Mouse (Mus musculus) liver, embryonic 16.5 days (tissue): Measurements from ENCODE around the gene Syne4. TPM values are rescaled to one million over a fixed set of nuclear protein-coding genes. Genes with fewer than 3 reads are reported as not detected.

ENCODE experiments used
- ATAC-seq: fragments of 200-750 bp; cut with Nextera tagmentation; 2 replicates; pipeline ENCODE4 v1.8.0; 2017; ENCODE audit warnings: low read depth, mild to moderate bottlenecking, moderate number of reproducible peaks, moderate library complexity
- H3K27ac ChIP-seq: fragments of 300-500 bp; sonication (generic); 2 replicates; pipeline ENCODE4 v1.5.1; 2014; ENCODE audit warnings: mild to moderate bottlenecking, low read length
- H3K27me3 ChIP-seq: fragments of 300-500 bp; sonication (generic); 2 replicates; pipeline ENCODE4 v1.6.1; 2014; ENCODE audit warnings: low read depth, low read length, mixed read lengths; ENCODE audit not compliant: control insufficient read depth, insufficient read depth
- H3K36me3 ChIP-seq: fragments of 300-500 bp; sonication (generic); 2 replicates; pipeline ENCODE4 v1.6.1; 2014; ENCODE audit warnings: mild to moderate bottlenecking; ENCODE audit not compliant: control insufficient read depth, insufficient read depth
- H3K4me1 ChIP-seq: fragments of 300-500 bp; sonication (generic); 2 replicates; pipeline ENCODE4 v1.6.1; 2014; ENCODE audit warnings: low read depth, low read length, mixed read lengths; ENCODE audit not compliant: control insufficient read depth
- H3K4me2 ChIP-seq: fragments of 300-500 bp; sonication (generic); 2 replicates; pipeline ENCODE4 v1.6.1; 2014; ENCODE audit warnings: low read depth, low read length, mixed read lengths
- H3K4me3 ChIP-seq: fragments of 300-500 bp; sonication (generic); 2 replicates; pipeline ENCODE4 v1.5.1; 2014; ENCODE audit warnings: low read depth, mild to moderate bottlenecking, low read length
- H3K9ac ChIP-seq: fragments of 300-500 bp; sonication (generic); 2 replicates; pipeline ENCODE4 v1.6.1; 2014; ENCODE audit warnings: low read depth, low read length
- H3K9me3 ChIP-seq: fragments of 300-500 bp; sonication (generic); replicated peaks from 2 replicates; pipeline ENCODE4 v1.6.1; 2016; ENCODE audit warnings: low read length; ENCODE audit not compliant: control insufficient read depth
- WGBS: fragments of 180-500 bp; shearing (Covaris S2); extraction: QIAGEN DNeasy Blood & Tissue Kit; methylation state at CpG from one replicate; pipeline ENCODE4 v1.1.7; 2014; ENCODE audit not compliant: insufficient replicate concordance; 5-methylcytosine and 5-hydroxymethylcytosine counted together
- polyA plus RNA-seq: library from polyadenylated mRNA; unstranded; fragments of >200 nt; fragmentation: Nextera tagmentation; extraction: Ambion mirVana; gene quantifications from 2 replicates; pipeline ENCODE4 v1.2.1, GENCODE M21; 2015

Gene Syne4
- 17.0 and 22.4 TPM in 2 replicates for polyA plus RNA-seq

- Histone ChIP-seq H3K9me3 (no peaks in the 10 kb centered on the region), H3K4me3 (peak within 1 kb of the TSS; percentile 47), H3K4me1 (peaks cover under 1% of the 10 kb centered on the region), H3K27me3 (no peaks in the 10 kb centered on the region), H3K27ac (0 out of 2 replicates have a peak within 1 kb of the TSS, but pooled peaks have one; percentile 7), H3K9ac (peak within 1 kb of the TSS; percentile 37; the same call in 1 of the 2 replicates), H3K4me2 (peak within 1 kb of the TSS; percentile 38), H3K36me3 (no peaks in the 10 kb centered on the region)
- WGBS = 5% methylated on average over 9 of the region's 9 CpGs
- 0 out of 2 replicates have a peak, but pooled peaks have one; percentile 25 for ATAC-seq
Observed at GRCm38 (mm10) chr7:30314721-30315155, at the start of gene Syne4. Syne4 (plus strand) TSS chr7:30314807.

GRCm38 (mm10) chr7:30265041-30265440, 49.6 kb upstream of the Syne4 start:
- no peaks in the 10 kb centered on the region for H3K4me1 ChIP-seq
- peaks cover 19% of the 10 kb centered on the region for H3K36me3 ChIP-seq
- no peak overlapping the region for H3K27ac ChIP-seq
- H3K9me3 ChIP-seq = no peaks in the 10 kb centered on the region
- 48% methylated on average over 2 of the region's 2 CpGs for WGBS
- no peak overlapping the region for H3K4me2 ChIP-seq
- H3K4me3 ChIP-seq = no peak overlapping the region
- no peak overlapping the region for H3K9ac ChIP-seq
- ATAC-seq = no peak
- H3K27me3 ChIP-seq = no peaks in the 10 kb centered on the region

GRCm38 (mm10) chr7:30265531-30265930, 49.1 kb upstream of the Syne4 start:
- no peaks in the 10 kb centered on the region for H3K9me3 ChIP-seq
- no peaks in the 10 kb centered on the region for H3K27me3 ChIP-seq
- no peak overlapping the region for H3K27ac ChIP-seq
- no peaks in the 10 kb centered on the region for H3K4me1 ChIP-seq
- H3K4me2 ChIP-seq = no peak overlapping the region
- ATAC-seq = no peak
- peaks cover 21% of the 10 kb centered on the region for H3K36me3 ChIP-seq
- WGBS = 78% methylated on average over 5 of the region's 5 CpGs
- no peak overlapping the region for H3K4me3 ChIP-seq
- no peak overlapping the region for H3K9ac ChIP-seq

- H3K27me3 ChIP-seq = no peaks in the 10 kb centered on the region
- H3K4me3 ChIP-seq = no peak overlapping the region
- no peak overlapping the region for H3K27ac ChIP-seq
- H3K4me1 ChIP-seq = no peaks in the 10 kb centered on the region
- WGBS = 82% methylated on average over 7 of the region's 7 CpGs
- ATAC-seq = no peak
- peaks cover 23% of the 10 kb centered on the region for H3K36me3 ChIP-seq
- H3K9me3 ChIP-seq = no peaks in the 10 kb centered on the region
- no peak overlapping the region for H3K4me2 ChIP-seq
- H3K9ac ChIP-seq = no peak overlapping the region
Observed at GRCm38 (mm10) chr7:30265935-30266334, 48.7 kb upstream of the Syne4 start.

- Histone ChIP-seq H3K27me3 (no peaks in the 10 kb centered on the region), H3K9ac (no peak overlapping the region), H3K9me3 (no peaks in the 10 kb centered on the region), H3K4me2 (no peak overlapping the region), H3K4me3 (no peak overlapping the region), H3K36me3 (peaks cover 15% of the 10 kb centered on the region), H3K27ac (no peak overlapping the region), H3K4me1 (no peaks in the 10 kb centered on the region)
- ATAC-seq = no peak
- WGBS = 86% methylated on average over 3 of the region's 3 CpGs
Observed at GRCm38 (mm10) chr7:30266780-30267179, 47.8 kb upstream of the Syne4 start.

GRCm38 (mm10) chr7:30269641-30270040, 45.0 kb upstream of the Syne4 start:
- H3K9me3 ChIP-seq = no peaks in the 10 kb centered on the region
- H3K27ac ChIP-seq = no peak overlapping the region
- H3K36me3 ChIP-seq = peaks cover 13% of the 10 kb centered on the region
- no peak for ATAC-seq
- H3K4me3 ChIP-seq = no peak overlapping the region
- H3K27me3 ChIP-seq = no peaks in the 10 kb centered on the region
- H3K9ac ChIP-seq = no peak overlapping the region
- WGBS = 77% methylated on average over 4 of the region's 4 CpGs
- H3K4me2 ChIP-seq = no peak overlapping the region
- no peaks in the 10 kb centered on the region for H3K4me1 ChIP-seq

- Histone ChIP-seq H3K9ac (no peak overlapping the region), H3K27ac (no peak overlapping the region), H3K9me3 (no peaks in the 10 kb centered on the region), H3K4me1 (peaks cover 9% of the 10 kb centered on the region), H3K36me3 (peaks cover 7% of the 10 kb centered on the region), H3K4me3 (no peak overlapping the region), H3K4me2 (no peak overlapping the region), H3K27me3 (no peaks in the 10 kb centered on the region)
- no peak for ATAC-seq
- 78% methylated on average over 6 of the region's 6 CpGs for WGBS
Observed at GRCm38 (mm10) chr7:30274383-30274782, 40.2 kb upstream of the Syne4 start.

GRCm38 (mm10) chr7:30278911-30279310, 35.7 kb upstream of the Syne4 start:
- Histone ChIP-seq H3K9ac (peak overlapping the region; percentile 81; the same call in 1 of the 2 replicates), H3K4me2 (peak overlapping the region; percentile 94), H3K4me3 (peak overlapping the region; percentile 90), H3K9me3 (no peaks in the 10 kb centered on the region), H3K36me3 (no peaks in the 10 kb centered on the region), H3K4me1 (peaks cover 22% of the 10 kb centered on the region), H3K27ac (no peak overlapping the region), H3K27me3 (no peaks in the 10 kb centered on the region)
- ATAC-seq = no peak
- 46% methylated on average over 2 of the region's 2 CpGs for WGBS

GRCm38 (mm10) chr7:30279536-30279935, 35.1 kb upstream of the Syne4 start:
- peak overlapping the region; percentile 94 for H3K4me2 ChIP-seq
- H3K9me3 ChIP-seq = no peaks in the 10 kb centered on the region
- peaks cover 22% of the 10 kb centered on the region for H3K4me1 ChIP-seq
- H3K27me3 ChIP-seq = no peaks in the 10 kb centered on the region
- H3K36me3 ChIP-seq = no peaks in the 10 kb centered on the region
- peak overlapping the region; percentile 97 for H3K27ac ChIP-seq
- ATAC-seq = peak; percentile 28
- H3K9ac ChIP-seq = peak overlapping the region; percentile 81
- 0% methylated on average over 6 of the region's 6 CpGs for WGBS
- peak overlapping the region; percentile 90 for H3K4me3 ChIP-seq
